Mouse (Mus musculus) megakaryocyte progenitor cell, adult 5-6 weeks (primary cell): Measurements from ENCODE around the gene Ociad2. TPM values are rescaled to one million over a fixed set of nuclear protein-coding genes. Genes with fewer than 3 reads are reported as not detected.

Experiments
- total RNA-seq, 2 experiments: library from RNA; stranded (forward) in 1 of 2; stranded (reverse) in 1 of 2; fragments of 157-497, 149-512 nt in 1 of 2; fragments of 200-1000 nt in 1 of 2; gene quantifications; 2 replicates each; pipeline versions ENCODE4 v1.2.3 to v1.2.4; 2015 to 2017

Ociad2 gene
- total RNA-seq, 2 experiments from 2014 or later, result 4.7 to 5.5 TPM

Other genes with a start within 250 kb of the Ociad2 start
- gene Fryl, start 84.4 kb downstream of the Ociad2 start, total RNA-seq (2015), result 56.2 and 78.5 TPM in 2 replicates
- 74.2 and 76.4 TPM in 2 replicates for gene Fryl, start 84.4 kb downstream of the Ociad2 start, total RNA-seq (2017)
- 239 and 256 TPM in 2 replicates for gene Ociad1, start 48.2 kb downstream of the Ociad2 start, total RNA-seq (2015)
- gene Ociad1, start 48.2 kb downstream of the Ociad2 start, total RNA-seq (2017), result 218 and 231 TPM in 2 replicates
- gene Cwh43, start 65.0 kb upstream of the Ociad2 start, total RNA-seq (2015), result not detected in 2 replicates
- not detected in 2 replicates for gene Cwh43, start 65.0 kb upstream of the Ociad2 start, total RNA-seq (2017)
- 3.5 and 11.1 TPM in 2 replicates for gene Dcun1d4, start 140.0 kb upstream of the Ociad2 start, total RNA-seq (2015)
- gene Dcun1d4, start 140.0 kb upstream of the Ociad2 start, total RNA-seq (2017), result 6.6 and 19.9 TPM in 2 replicates